Mouse (Mus musculus): ENCODE measurements at regions not wholly inside any gene's neighbourhood (a gene's known extent, or its start where the extent isn't known, plus 50 kb on each side); places are given as distances from the start of the nearest gene placed in this dataset.
A peak's percentile ranks its signal among the peaks of the same experiment; 100 is the strongest.

- H3K36me3 ChIP-seq (ENCODE audit: control insufficient read depth, insufficient read depth, low read length), result no peaks in the 10 kb centered on the region
- 42% methylated on average over 3 of the region's 3 CpGs for WGBS
- H3K4me3 ChIP-seq (replicated peaks; ENCODE audit: low read length), result no peak overlapping the region
- H3K9me3 ChIP-seq (replicated peaks; ENCODE audit: control insufficient read depth, low read length), result no peaks in the 10 kb centered on the region
- H3K4me2 ChIP-seq (ENCODE audit: low read depth, low read length), result no peak overlapping the region
- H3K27ac ChIP-seq (ENCODE audit: low read length), result no peak overlapping the region
- ATAC-seq (ENCODE audit: insufficient read depth, low FRiP score), result no peak
- no peaks in the 10 kb centered on the region for H3K27me3 ChIP-seq (ENCODE audit: control insufficient read depth, insufficient read depth, low read length)
- H3K4me1 ChIP-seq (ENCODE audit: control insufficient read depth, insufficient read depth, low read length), result no peaks in the 10 kb centered on the region
- H3K9ac ChIP-seq (ENCODE audit: low read length), result no peak overlapping the region
Measured at GRCm38 (mm10) chr13:82274733-82275132, 491.9 kb downstream of the Cetn3 start.

- WGBS, result 78% methylated on average over 3 of the region's 3 CpGs
Measured at GRCm38 (mm10) chr13:82276001-82276400, 493.1 kb downstream of the Cetn3 start.

GRCm38 (mm10) chr13:82280744-82281143 lies 497.9 kb downstream of the Cetn3 start:
- no peak overlapping the region for H3K9ac ChIP-seq (ENCODE audit: low read length)
- no peaks in the 10 kb centered on the region for H3K27me3 ChIP-seq (ENCODE audit: control insufficient read depth, insufficient read depth, low read length)
- ATAC-seq (ENCODE audit: insufficient read depth, low FRiP score), result no peak
- H3K9me3 ChIP-seq (replicated peaks; ENCODE audit: control insufficient read depth, low read length), result no peaks in the 10 kb centered on the region
- 43% methylated on average over 4 of the region's 4 CpGs for WGBS
- H3K4me1 ChIP-seq (ENCODE audit: control insufficient read depth, insufficient read depth, low read length), result no peaks in the 10 kb centered on the region
- no peak overlapping the region for H3K4me3 ChIP-seq (replicated peaks; ENCODE audit: low read length)
- no peaks in the 10 kb centered on the region for H3K36me3 ChIP-seq (ENCODE audit: control insufficient read depth, insufficient read depth, low read length)
- H3K4me2 ChIP-seq (ENCODE audit: low read depth, low read length), result no peak overlapping the region
- no peak overlapping the region for H3K27ac ChIP-seq (ENCODE audit: low read length)

More at GRCm38 (mm10) chr13:82276001-82276400, 493.1 kb downstream of the Cetn3 start:
- H3K4me1 ChIP-seq (ENCODE audit: control insufficient read depth, insufficient read depth, low read length), result no peaks in the 10 kb centered on the region
- H3K27ac ChIP-seq (ENCODE audit: low read length), result no peak overlapping the region
- H3K4me3 ChIP-seq (replicated peaks; ENCODE audit: low read length), result no peak overlapping the region
- H3K9me3 ChIP-seq (replicated peaks; ENCODE audit: control insufficient read depth, low read length), result no peaks in the 10 kb centered on the region
- no peaks in the 10 kb centered on the region for H3K36me3 ChIP-seq (ENCODE audit: control insufficient read depth, insufficient read depth, low read length)
- no peak for ATAC-seq (ENCODE audit: insufficient read depth, low FRiP score)
- H3K4me2 ChIP-seq (ENCODE audit: low read depth, low read length), result no peak overlapping the region
- no peak overlapping the region for H3K9ac ChIP-seq (ENCODE audit: low read length)
- H3K27me3 ChIP-seq (ENCODE audit: control insufficient read depth, insufficient read depth, low read length), result no peaks in the 10 kb centered on the region

GRCm38 (mm10) chr13:82295834-82296233 lies 513.0 kb downstream of the Cetn3 start:
- Histone ChIP-seq H3K4me1 (ENCODE audit: control insufficient read depth, insufficient read depth, low read length) (no peaks in the 10 kb centered on the region), H3K36me3 (ENCODE audit: control insufficient read depth, insufficient read depth, low read length) (no peaks in the 10 kb centered on the region), H3K4me3 (replicated peaks; ENCODE audit: low read length) (no peak overlapping the region), H3K9ac (ENCODE audit: low read length) (no peak overlapping the region), H3K4me2 (ENCODE audit: low read depth, low read length) (no peak overlapping the region), H3K9me3 (replicated peaks; ENCODE audit: control insufficient read depth, low read length) (no peaks in the 10 kb centered on the region), H3K27ac (ENCODE audit: low read length) (no peak overlapping the region), H3K27me3 (ENCODE audit: control insufficient read depth, insufficient read depth, low read length) (no peaks in the 10 kb centered on the region)
- ATAC-seq (ENCODE audit: insufficient read depth, low FRiP score), result no peak
- 34% methylated on average over 3 of the region's 3 CpGs for WGBS

- 65% methylated on average over 2 of the region's 2 CpGs for WGBS
- no peak overlapping the region for H3K9ac ChIP-seq (ENCODE audit: low read length)
- H3K27me3 ChIP-seq (ENCODE audit: control insufficient read depth, insufficient read depth, low read length), result no peaks in the 10 kb centered on the region
- no peaks in the 10 kb centered on the region for H3K36me3 ChIP-seq (ENCODE audit: control insufficient read depth, insufficient read depth, low read length)
- H3K4me2 ChIP-seq (ENCODE audit: low read depth, low read length), result no peak overlapping the region
- H3K4me3 ChIP-seq (replicated peaks; ENCODE audit: low read length), result no peak overlapping the region
- ATAC-seq (ENCODE audit: insufficient read depth, low FRiP score), result no peak
- H3K9me3 ChIP-seq (replicated peaks; ENCODE audit: control insufficient read depth, low read length), result no peaks in the 10 kb centered on the region
- no peaks in the 10 kb centered on the region for H3K4me1 ChIP-seq (ENCODE audit: control insufficient read depth, insufficient read depth, low read length)
- H3K27ac ChIP-seq (ENCODE audit: low read length), result no peak overlapping the region
Measured at GRCm38 (mm10) chr13:82304227-82304626, 521.4 kb downstream of the Cetn3 start.

- Histone ChIP-seq H3K36me3 (ENCODE audit: control insufficient read depth, insufficient read depth, low read length) (no peaks in the 10 kb centered on the region), H3K27ac (ENCODE audit: low read length) (no peak overlapping the region), H3K9me3 (replicated peaks; ENCODE audit: control insufficient read depth, low read length) (no peaks in the 10 kb centered on the region), H3K9ac (ENCODE audit: low read length) (no peak overlapping the region), H3K27me3 (ENCODE audit: control insufficient read depth, insufficient read depth, low read length) (no peaks in the 10 kb centered on the region), H3K4me3 (replicated peaks; ENCODE audit: low read length) (no peak overlapping the region), H3K4me1 (ENCODE audit: control insufficient read depth, insufficient read depth, low read length) (no peaks in the 10 kb centered on the region), H3K4me2 (ENCODE audit: low read depth, low read length) (no peak overlapping the region)
- ATAC-seq (ENCODE audit: insufficient read depth, low FRiP score), result no peak
- 43% methylated on average over 6 of the region's 6 CpGs for WGBS
Measured at GRCm38 (mm10) chr13:82305076-82305475, 522.2 kb downstream of the Cetn3 start.

GRCm38 (mm10) chr13:82308336-82308735 lies 525.5 kb downstream of the Cetn3 start:
- Histone ChIP-seq H3K9ac (ENCODE audit: low read length) (no peak overlapping the region), H3K36me3 (ENCODE audit: control insufficient read depth, insufficient read depth, low read length) (no peaks in the 10 kb centered on the region), H3K27me3 (ENCODE audit: control insufficient read depth, insufficient read depth, low read length) (no peaks in the 10 kb centered on the region), H3K4me3 (replicated peaks; ENCODE audit: low read length) (no peak overlapping the region), H3K27ac (ENCODE audit: low read length) (no peak overlapping the region), H3K4me2 (ENCODE audit: low read depth, low read length) (no peak overlapping the region), H3K4me1 (ENCODE audit: control insufficient read depth, insufficient read depth, low read length) (no peaks in the 10 kb centered on the region), H3K9me3 (replicated peaks; ENCODE audit: control insufficient read depth, low read length) (no peaks in the 10 kb centered on the region)
- 79% methylated on average over 8 of the region's 8 CpGs for WGBS
- ATAC-seq (ENCODE audit: insufficient read depth, low FRiP score), result no peak

GRCm38 (mm10) chr13:82316573-82317202 lies 533.8 kb downstream of the Cetn3 start:
- Histone ChIP-seq H3K4me1 (ENCODE audit: control insufficient read depth, insufficient read depth, low read length) (no peaks in the 10 kb centered on the region), H3K27me3 (ENCODE audit: control insufficient read depth, insufficient read depth, low read length) (no peaks in the 10 kb centered on the region), H3K4me2 (ENCODE audit: low read depth, low read length) (no peak overlapping the region), H3K27ac (ENCODE audit: low read length) (no peak overlapping the region), H3K36me3 (ENCODE audit: control insufficient read depth, insufficient read depth, low read length) (no peaks in the 10 kb centered on the region), H3K4me3 (replicated peaks; ENCODE audit: low read length) (no peak overlapping the region), H3K9me3 (replicated peaks; ENCODE audit: control insufficient read depth, low read length) (no peaks in the 10 kb centered on the region), H3K9ac (ENCODE audit: low read length) (no peak overlapping the region)
- WGBS, result 60% methylated on average over 5 of the region's 5 CpGs
- no peak for ATAC-seq (ENCODE audit: insufficient read depth, low FRiP score)

- H3K4me1 ChIP-seq (ENCODE audit: control insufficient read depth, insufficient read depth, low read length), result no peaks in the 10 kb centered on the region
- H3K9ac ChIP-seq (ENCODE audit: low read length), result no peak overlapping the region
- H3K36me3 ChIP-seq (ENCODE audit: control insufficient read depth, insufficient read depth, low read length), result no peaks in the 10 kb centered on the region
- 59% methylated on average over 2 of the region's 2 CpGs for WGBS
- no peak overlapping the region for H3K4me2 ChIP-seq (ENCODE audit: low read depth, low read length)
- no peaks in the 10 kb centered on the region for H3K27me3 ChIP-seq (ENCODE audit: control insufficient read depth, insufficient read depth, low read length)
- H3K9me3 ChIP-seq (replicated peaks; ENCODE audit: control insufficient read depth, low read length), result no peaks in the 10 kb centered on the region
- H3K4me3 ChIP-seq (replicated peaks; ENCODE audit: low read length), result no peak overlapping the region
- H3K27ac ChIP-seq (ENCODE audit: low read length), result no peak overlapping the region
- peak; percentile 10; the same call in 1 of the 2 replicates for ATAC-seq (ENCODE audit: insufficient read depth, low FRiP score)
Measured at GRCm38 (mm10) chr13:82317203-82317580, 534.3 kb downstream of the Cetn3 start.
